Mouse (Mus musculus): Measurements from ENCODE around the gene Faf2.

GRCm38 (mm10) chr13:54632731-54633277, 11.2 kb downstream of the Faf2 start:
- TF ChIP-seq CTCF (conservative IDR thresholded peaks at IDR 0.05; ENCODE audit: low read length): no peak
- TF ChIP-seq POU5F1 (IDR thresholded peaks at IDR 0.05; ENCODE audit: borderline replicate concordance, low read length): no peak
